Mouse (Mus musculus) lung, postnatal 10 days (tissue): ENCODE results near the gene Twsg1.

Experiments
- DNase-seq: peaks from one replicate; pipeline ENCODE4 v3.0.0; 2021

The Twsg1 gene

DNA sequence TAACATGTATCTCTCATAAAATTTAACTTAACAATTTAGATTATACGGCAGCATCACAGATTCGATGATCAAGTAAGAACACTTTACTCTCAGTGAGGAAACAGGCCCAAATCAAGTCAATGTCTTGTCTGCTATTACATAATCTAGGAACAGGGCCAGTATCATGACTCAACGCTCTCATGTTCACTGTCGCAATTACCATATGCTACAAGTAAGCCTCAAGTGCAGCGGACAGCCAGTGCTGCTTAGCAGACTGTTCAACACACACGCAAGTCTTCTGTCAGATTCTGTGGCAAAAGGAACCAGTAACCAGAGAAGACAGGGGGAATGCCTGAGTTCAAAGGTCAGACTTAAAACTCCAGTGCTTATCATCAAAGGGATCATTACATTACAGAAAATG, 20.1 kb downstream of the Twsg1 start:
- peak; percentile 81 for DNase-seq

DNA sequence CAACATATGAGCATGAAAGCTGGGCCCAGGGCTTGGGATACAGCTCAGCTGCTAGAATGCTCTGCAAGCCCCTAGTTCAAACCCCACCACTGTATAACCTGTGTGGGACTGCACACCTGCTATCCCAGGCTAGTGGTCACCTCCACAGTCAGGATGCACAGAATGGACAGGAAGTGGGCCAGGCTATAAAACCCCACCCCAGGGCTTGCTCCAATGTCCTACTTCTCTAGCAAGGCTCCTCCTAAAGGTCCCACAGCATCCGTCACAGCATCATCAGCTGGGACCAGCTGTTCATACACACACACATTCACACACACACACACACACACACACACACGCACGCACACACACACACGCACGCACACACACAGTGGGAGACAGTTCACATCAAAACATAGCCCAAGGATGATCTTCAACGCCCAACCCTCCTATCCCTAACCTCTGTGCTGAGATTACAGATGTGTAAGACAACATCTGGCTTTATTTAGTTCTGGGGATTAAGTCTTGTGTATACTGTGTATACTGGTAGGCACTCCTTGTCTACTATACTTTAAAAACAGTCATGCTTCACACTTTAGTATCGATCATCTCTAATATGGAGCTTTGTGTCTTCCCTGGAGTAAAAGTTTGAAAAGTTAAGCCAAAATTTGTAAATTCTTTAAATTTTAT, 20.7 kb downstream of the Twsg1 start:
- DNase-seq = no peak

DNA sequence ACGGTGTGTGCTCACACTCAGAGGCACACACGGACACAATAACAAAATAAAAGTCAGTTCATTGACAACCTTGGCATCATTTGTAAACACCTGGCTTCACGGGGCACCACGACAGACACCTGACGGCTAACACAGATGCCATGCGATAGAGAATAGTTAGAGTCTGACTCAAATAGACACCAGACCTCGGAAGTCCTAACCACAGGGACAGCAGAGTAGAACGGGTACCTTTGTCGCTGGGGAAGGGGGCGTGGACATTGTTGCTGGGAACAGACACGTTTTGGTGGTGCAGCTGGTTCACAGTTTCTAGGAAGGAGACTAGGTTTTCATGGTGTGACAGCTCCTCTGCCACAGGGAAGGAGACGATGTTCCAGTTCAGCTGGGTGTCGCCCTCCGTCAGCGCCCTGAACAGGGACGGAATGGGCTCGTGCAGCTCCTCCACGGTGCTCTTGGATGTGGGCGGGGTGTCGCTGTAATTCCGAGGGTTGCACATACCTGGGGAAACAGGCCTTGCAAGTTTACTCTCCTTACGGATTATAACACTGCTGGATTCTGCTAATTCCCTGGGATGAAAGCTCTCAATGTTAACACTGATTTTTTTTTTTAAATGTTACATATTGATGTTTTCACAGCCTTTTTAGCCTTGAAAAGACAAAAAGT, 21.6 kb downstream of the Twsg1 start:
- DNase-seq = peak; percentile 63

GRCm38 (mm10) chr17:65927077-65927476, 23.9 kb downstream of the Twsg1 start:
- no peak for DNase-seq

DNA sequence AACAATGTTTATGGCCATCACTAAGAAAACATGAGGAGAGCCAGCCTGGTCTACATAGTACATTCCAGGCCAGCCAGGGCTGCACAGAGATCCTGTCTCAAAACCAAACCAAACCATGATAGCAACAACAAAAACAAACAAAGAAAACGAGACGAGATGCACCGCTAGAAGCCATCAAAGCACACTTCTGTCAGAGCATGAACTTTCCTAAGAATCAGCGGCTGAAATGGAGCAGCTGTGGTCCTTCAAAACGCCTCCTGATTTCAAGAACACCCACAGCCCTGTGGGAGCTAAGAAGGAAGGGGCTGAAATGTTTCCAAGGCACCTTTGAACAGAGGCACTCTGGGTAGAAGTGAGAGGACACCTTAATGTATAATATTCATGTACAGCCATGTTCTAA, 26.8 kb downstream of the Twsg1 start:
- DNase-seq = peak; percentile 61

- DNase-seq = no peak
Observed at GRCm38 (mm10) chr17:65921975-65922374, 29.1 kb downstream of the Twsg1 start.

- DNase-seq = no peak
Observed at GRCm38 (mm10) chr17:65919235-65919634, 31.8 kb downstream of the Twsg1 start.

GRCm38 (mm10) chr17:65916135-65916668, 34.8 kb downstream of the Twsg1 start:
- DNase-seq = peak; percentile 95

DNA sequence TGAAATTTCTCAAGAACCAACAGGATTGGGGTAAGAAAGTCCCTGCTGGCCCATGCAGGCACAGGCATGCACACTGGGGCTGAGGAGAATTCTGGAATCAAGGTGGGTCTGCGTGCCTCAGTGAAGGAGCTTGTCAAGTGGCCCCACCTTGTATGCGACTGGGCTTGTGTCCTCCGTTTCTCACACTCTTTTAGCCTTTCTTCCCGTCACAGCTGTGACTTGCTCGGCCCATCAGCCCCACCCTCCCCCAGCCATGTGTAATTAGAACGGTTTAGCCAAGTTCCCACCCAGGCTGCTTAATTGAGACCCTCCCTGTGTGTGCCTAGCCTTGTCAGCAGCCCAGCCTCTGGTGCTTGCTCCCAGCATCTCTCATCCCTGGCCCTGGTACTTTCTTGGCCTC, 36.9 kb downstream of the Twsg1 start:
- DNase-seq = peak; percentile 35

GRCm38 (mm10) chr17:65912202-65912601, 38.8 kb downstream of the Twsg1 start:
- no peak for DNase-seq

DNA sequence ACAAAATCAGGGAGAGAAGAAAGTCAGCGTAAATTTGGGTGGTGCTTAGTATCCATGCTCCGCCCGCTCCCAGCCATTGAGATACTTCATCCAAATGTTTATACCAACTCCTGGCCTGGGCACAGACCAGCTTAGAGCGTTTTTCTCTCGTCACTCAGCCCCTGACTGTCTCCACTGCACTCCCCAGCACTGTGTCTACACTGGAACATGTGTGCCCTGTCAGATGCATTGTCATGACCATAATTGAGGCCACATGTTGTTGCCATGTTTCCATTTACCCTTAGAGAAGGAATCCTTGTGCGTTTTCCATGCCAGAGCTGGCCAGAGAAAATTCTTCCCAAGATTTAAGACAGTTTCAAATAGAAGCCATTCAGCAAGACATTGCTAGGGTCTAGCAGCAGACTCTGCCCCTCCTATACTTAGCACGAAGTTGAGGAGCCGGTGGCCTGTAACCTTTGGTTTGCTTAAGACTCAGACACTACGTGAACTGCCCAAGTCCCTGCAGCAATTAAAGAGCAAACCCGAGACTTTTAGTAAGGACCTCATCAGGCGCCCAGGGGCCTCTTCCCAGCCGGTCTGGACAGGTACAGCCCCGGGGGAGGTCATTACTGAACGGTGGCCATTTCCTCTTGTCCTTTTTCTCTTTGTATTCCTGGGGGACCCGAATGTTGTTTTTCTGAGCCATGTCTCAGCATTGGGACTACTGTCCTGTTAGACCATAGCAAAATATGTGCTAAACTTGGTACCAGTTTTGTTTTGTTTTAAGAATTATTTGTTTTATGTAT, 39.5 kb downstream of the Twsg1 start:
- no peak for DNase-seq

GRCm38 (mm10) chr17:65908270-65908669, 42.8 kb downstream of the Twsg1 start:
- no peak for DNase-seq

GRCm38 (mm10) chr17:65906895-65907401, 44.1 kb downstream of the Twsg1 start:
- peak; percentile 65 for DNase-seq

- no peak for DNase-seq
Observed at GRCm38 (mm10) chr17:65906313-65906894, 44.6 kb downstream of the Twsg1 start.

- DNase-seq = peak; percentile 14
Observed at GRCm38 (mm10) chr17:65905241-65905640, 45.8 kb downstream of the Twsg1 start.

DNA sequence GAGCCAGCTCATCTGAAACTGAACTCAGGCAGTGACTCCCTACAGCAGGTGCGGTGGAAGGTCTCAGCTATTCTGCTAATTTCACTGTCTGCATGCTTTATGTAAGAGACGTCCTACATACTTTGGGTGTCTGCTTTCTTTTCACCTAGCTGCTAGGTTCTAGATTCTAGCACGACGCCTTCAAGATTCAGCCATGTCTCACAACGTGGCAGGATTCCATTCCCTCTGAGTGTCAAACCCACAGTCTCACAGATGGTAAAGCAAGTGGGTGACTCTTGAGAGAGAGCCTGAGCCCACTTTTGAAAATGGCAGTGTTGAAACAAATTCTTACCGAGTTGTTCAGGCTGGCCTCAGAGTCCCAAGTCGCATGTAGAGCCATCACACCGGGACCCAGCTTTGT, 47.2 kb downstream of the Twsg1 start:
- DNase-seq = no peak

- no peak for DNase-seq
Observed at GRCm38 (mm10) chr17:65903011-65903410, 48.0 kb downstream of the Twsg1 start.

GRCm38 (mm10) chr17:65902281-65902680, 48.7 kb downstream of the Twsg1 start:
- no peak for DNase-seq

- DNase-seq = no peak
Observed at GRCm38 (mm10) chr17:65896016-65896415, 55.0 kb downstream of the Twsg1 start.

- DNase-seq = no peak
Observed at GRCm38 (mm10) chr17:65889476-65889875, 61.5 kb downstream of the Twsg1 start.

GRCm38 (mm10) chr17:65886571-65886970, 64.5 kb downstream of the Twsg1 start:
- DNase-seq = peak; percentile 39

DNA sequence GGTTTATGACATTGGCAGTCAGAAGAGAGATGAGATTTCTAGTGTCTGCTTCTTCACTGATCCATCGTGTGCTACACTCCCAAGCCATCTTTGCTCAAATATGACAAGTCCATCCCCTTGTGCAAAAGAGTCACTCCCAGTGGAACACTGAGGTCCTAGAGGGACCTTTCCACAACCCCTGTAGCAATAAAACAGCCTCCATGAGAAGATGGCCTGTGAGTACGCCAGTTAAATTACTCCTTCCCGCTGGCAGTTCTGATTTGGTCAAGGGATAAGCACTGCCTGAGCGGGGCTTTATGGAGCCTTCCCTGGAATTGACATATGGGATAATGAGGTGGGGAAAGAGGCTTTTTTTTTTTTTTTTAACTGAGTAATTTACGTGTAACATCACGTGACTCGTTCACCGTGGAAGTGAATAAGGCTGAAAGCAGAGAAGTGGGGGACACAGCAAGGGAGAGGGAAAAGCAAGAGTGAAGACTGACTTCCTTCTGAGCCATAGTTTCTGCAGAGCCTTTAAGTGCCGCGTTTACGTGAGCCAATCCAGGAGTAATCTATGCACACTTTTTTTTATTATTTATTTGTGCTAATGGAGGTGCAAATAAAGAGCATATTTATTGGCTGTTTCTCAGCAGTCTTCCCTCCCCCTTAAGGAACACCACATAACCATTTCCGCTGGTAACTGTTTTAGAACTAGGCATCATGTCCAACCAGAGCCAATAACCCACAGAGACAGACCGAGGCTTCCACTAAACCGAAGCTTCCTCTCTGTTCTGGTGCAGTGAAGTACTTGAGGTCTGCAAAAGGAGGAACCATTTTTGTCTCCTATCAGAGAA, 65.1 kb downstream of the Twsg1 start, which contains the start of gene Ralbp1:
TSS of gene Ralbp1 (minus strand) at position 102 of the 833 bp plus-strand sequence.
- DNase-seq = peak; percentile 28
